In the genomic region with DNA sequence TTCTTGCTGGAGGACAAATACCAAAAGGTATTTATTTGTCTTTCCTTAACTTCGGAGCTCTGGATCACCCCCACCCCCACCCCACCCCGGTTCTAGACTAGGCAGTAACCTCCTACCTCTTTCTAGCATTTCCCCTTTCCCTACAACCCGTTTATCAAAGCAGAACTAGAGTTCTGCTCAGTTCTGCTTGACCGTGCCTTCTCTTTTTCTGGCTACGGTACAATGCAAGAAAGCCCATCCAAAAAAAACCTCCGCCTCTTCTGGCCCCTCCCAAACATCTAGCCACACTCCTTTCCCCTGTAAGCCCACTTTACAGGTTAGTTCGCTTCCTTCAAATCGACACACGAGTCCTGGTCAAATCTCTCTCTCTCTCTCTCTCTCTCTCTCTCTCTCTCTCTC, we compare ENCODE assay signal across 8 mouse cellular contexts. TPM values are rescaled to one million over a fixed set of nuclear protein-coding genes. Genes with fewer than 3 reads are reported as not detected.
A peak's percentile ranks its signal among the peaks of the same experiment; 100 is the strongest.
DNase-seq lines count a peak whose midpoint lies in the region; ATAC-seq and TF ChIP-seq lines count a peak whose summit lies in the region.
"Had no signal": no experiment of that assay in that cellular context is flagged by ENCODE, and none has a peak within 500 bp of the region (broad histone marks: within the 10 kb centered on the region; RNA-seq: fewer than 3 reads in every experiment).

No protein-coding gene starts in this region.

- ATAC-seq in forebrain, embryonic 15.5 days (replicated peaks) = no peak
- no peak for ATAC-seq in liver, embryonic 15.5 days (ENCODE audit: insufficient read depth)
- ATAC-seq in stomach, postnatal 0 days (ENCODE audit: low FRiP score, low TSS enrichment) = no peak

- H3K36me3 ChIP-seq in forebrain, embryonic 15.5 days = peaks cover 80% of the 10 kb centered on the region
- peaks cover 12% of the 10 kb centered on the region for H3K36me3 ChIP-seq in liver, embryonic 15.5 days (replicated peaks)
- H3K36me3 ChIP-seq in stomach, postnatal 0 days (ENCODE audit: control insufficient read depth, insufficient read depth, low read length) = no peaks in the 10 kb centered on the region

- H3K4me3 ChIP-seq in forebrain, embryonic 15.5 days = peak overlapping the region; percentile 29
- peak overlapping the region; percentile 57 for H3K4me3 ChIP-seq in liver, embryonic 15.5 days (replicated peaks)
- H3K4me3 ChIP-seq in stomach, postnatal 0 days (ENCODE audit: low read depth, low read length) = peak overlapping the region; percentile 40

- peaks cover 21% of the 10 kb centered on the region for H3K27me3 ChIP-seq in forebrain, embryonic 15.5 days
- H3K27me3 ChIP-seq in liver, embryonic 15.5 days = peaks cover 61% of the 10 kb centered on the region
- H3K27me3 ChIP-seq in stomach, postnatal 0 days (ENCODE audit: control insufficient read depth, insufficient read depth, low read length) = no peaks in the 10 kb centered on the region

- no peak overlapping the region for H3K27ac ChIP-seq in forebrain, embryonic 15.5 days (replicated peaks)
- peak overlapping the region; percentile 66 for H3K27ac ChIP-seq in liver, embryonic 15.5 days (replicated peaks)
- H3K27ac ChIP-seq in stomach, postnatal 0 days (replicated peaks) = no peak overlapping the region

- no peaks in the 10 kb centered on the region for H3K9me3 ChIP-seq in forebrain, embryonic 15.5 days
- no peaks in the 10 kb centered on the region for H3K9me3 ChIP-seq in liver, embryonic 15.5 days (replicated peaks)
- no peaks in the 10 kb centered on the region for H3K9me3 ChIP-seq in stomach, postnatal 0 days (ENCODE audit: control insufficient read depth, low read length)

- TF ChIP-seq CTCF in stomach, postnatal 0 days (IDR thresholded peaks at IDR 0.05; ENCODE audit: low read depth) = no peak

- H3K9ac ChIP-seq in forebrain, embryonic 15.5 days (replicated peaks) = no peak overlapping the region
- H3K9ac ChIP-seq in liver, embryonic 15.5 days = peak overlapping the region; percentile 57
- H3K9ac ChIP-seq in stomach, postnatal 0 days (ENCODE audit: low read length) = peak overlapping the region; percentile 51

- WGBS in forebrain, embryonic 15.5 days = 19% methylated on average over 9 of the region's 9 CpGs
- WGBS in liver, embryonic 15.5 days (ENCODE audit: insufficient replicate concordance) = 13% methylated on average over 9 of the region's 9 CpGs
- 10% methylated on average over 9 of the region's 9 CpGs for WGBS in stomach, postnatal 0 days

- H3K4me1 ChIP-seq in forebrain, embryonic 15.5 days = peaks cover 17% of the 10 kb centered on the region
- H3K4me1 ChIP-seq in liver, embryonic 15.5 days (replicated peaks) = peaks cover 44% of the 10 kb centered on the region
- 0 out of 2 replicates have a peak, but pooled peaks cover 3% of the 10 kb centered on the region for H3K4me1 ChIP-seq in stomach, postnatal 0 days (replicated peaks; ENCODE audit: control insufficient read depth, insufficient read depth)

- no peak for TF ChIP-seq EP300 in stomach, postnatal 0 days (optimal IDR thresholded peaks at IDR 0.05)

- H3K4me2 ChIP-seq in forebrain, embryonic 15.5 days (replicated peaks) = peak overlapping the region; percentile 45
- H3K4me2 ChIP-seq in liver, embryonic 15.5 days = peak overlapping the region; percentile 96
- peak overlapping the region; percentile 65 for H3K4me2 ChIP-seq in stomach, postnatal 0 days (replicated peaks; ENCODE audit: low read depth)

- DNase-seq in spleen, postnatal 36 days (ENCODE audit: low spot score in 2 of 2) = peak; percentile 60 to 66
- DNase-seq in spleen, postnatal 10 days (ENCODE audit: low spot score in 2 of 2) = no peak
- no peak for DNase-seq in stomach, postnatal 0 days (ENCODE audit: low spot score)
- no peak for DNase-seq in thymus, postnatal 36 days
- no peak for DNase-seq in layer of hippocampus, postnatal 10 days (ENCODE audit: low spot score in 2 of 2)

RNA-seq across cellular contexts. Expression of gene Dnase2a, which starts 5.1 kb away (rescaled TPM):
- 5.6 TPM in 2 replicates for polyA plus RNA-seq in forebrain, embryonic 15.5 days (2015; fragmentation: Nextera tagmentation; extraction: Ambion mirVana)
- 11.4 and 12.7 TPM in 2 replicates for polyA plus RNA-seq in liver, embryonic 15.5 days (2015; fragmentation: Nextera tagmentation; extraction: Ambion mirVana)
- polyA plus RNA-seq in stomach, postnatal 0 days (2015; fragmentation: Nextera tagmentation; extraction: Ambion mirVana) = 15.9 and 17.4 TPM in 2 replicates
- total RNA-seq in layer of hippocampus, postnatal 10 days (2021) = 1 to 10 TPM; 4.2 to 5.2 TPM

RNA-seq across cellular contexts. Expression of gene Klf1, which starts 11.8 kb away (rescaled TPM):
- 0.75 and 0.87 TPM in 2 replicates for polyA plus RNA-seq in forebrain, embryonic 15.5 days (2015; fragmentation: Nextera tagmentation; extraction: Ambion mirVana)
- polyA plus RNA-seq in liver, embryonic 15.5 days (2015; fragmentation: Nextera tagmentation; extraction: Ambion mirVana) = 443 and 534 TPM in 2 replicates
- 0.51 and 0.82 TPM in 2 replicates for polyA plus RNA-seq in stomach, postnatal 0 days (2015; fragmentation: Nextera tagmentation; extraction: Ambion mirVana)
- total RNA-seq in layer of hippocampus, postnatal 10 days (2021) = not detected
- total RNA-seq: left cerebral cortex, postnatal 10 days had no signal

RNA-seq across cellular contexts. Expression of gene Gcdh, which starts 19.8 kb away (rescaled TPM):
- polyA plus RNA-seq in forebrain, embryonic 15.5 days (2015; fragmentation: Nextera tagmentation; extraction: Ambion mirVana) = 36.2 and 37.4 TPM in 2 replicates
- 55.1 and 67.9 TPM in 2 replicates for polyA plus RNA-seq in liver, embryonic 15.5 days (2015; fragmentation: Nextera tagmentation; extraction: Ambion mirVana)
- polyA plus RNA-seq in stomach, postnatal 0 days (2015; fragmentation: Nextera tagmentation; extraction: Ambion mirVana) = 18.5 and 21.1 TPM in 2 replicates
- 10 to 100 TPM; 31.5 to 33.0 TPM for total RNA-seq in layer of hippocampus, postnatal 10 days (2021)

RNA-seq across cellular contexts. Expression of gene Mast1, which starts 23.7 kb away (rescaled TPM):
- 48.3 and 52.5 TPM in 2 replicates for polyA plus RNA-seq in forebrain, embryonic 15.5 days (2015; fragmentation: Nextera tagmentation; extraction: Ambion mirVana)
- polyA plus RNA-seq in liver, embryonic 15.5 days (2015; fragmentation: Nextera tagmentation; extraction: Ambion mirVana) = 0.06 and 0.23 TPM in 2 replicates
- polyA plus RNA-seq in stomach, postnatal 0 days (2015; fragmentation: Nextera tagmentation; extraction: Ambion mirVana) = 0.87 and 1.1 TPM in 2 replicates
- 100 to 1,000 TPM; 162 to 169 TPM for total RNA-seq in layer of hippocampus, postnatal 10 days (2021)

RNA-seq across cellular contexts. Expression of gene Rtbdn, which starts 33.3 kb away (rescaled TPM):
- 2.0 and 2.3 TPM in 2 replicates for polyA plus RNA-seq in forebrain, embryonic 15.5 days (2015; fragmentation: Nextera tagmentation; extraction: Ambion mirVana)
- 0.18 and 0.40 TPM in 2 replicates for polyA plus RNA-seq in liver, embryonic 15.5 days (2015; fragmentation: Nextera tagmentation; extraction: Ambion mirVana)
- 0.05 and 0.13 TPM in 2 replicates for polyA plus RNA-seq in stomach, postnatal 0 days (2015; fragmentation: Nextera tagmentation; extraction: Ambion mirVana)
- 1 to 10 TPM; 3.1 to 3.6 TPM for total RNA-seq in layer of hippocampus, postnatal 10 days (2021)

Comparison
In these comparisons a context has a peak if more than half of its experiments do, and no peak if none do; other contexts are left out.
1. DNase-seq: peak in spleen, postnatal 36 days (2 of 2); none in spleen, postnatal 10 days (0 of 2), stomach, postnatal 0 days (single experiment), thymus, postnatal 36 days (0 of 2) and layer of hippocampus, postnatal 10 days (0 of 2).
2. H3K4me2 ChIP-seq: peak in every context shown above with its lines; median percentile 96 in liver, embryonic 15.5 days; 65 in stomach, postnatal 0 days; 45 in forebrain, embryonic 15.5 days.
3. RNA of gene Klf1, which starts 11.8 kb away (polyA plus RNA-seq): 443 to 534 TPM in liver, embryonic 15.5 days; 0.75 to 0.87 TPM in forebrain, embryonic 15.5 days and 0.51 to 0.82 TPM in stomach, postnatal 0 days; every median in the first group is over 100 times any median in the second.
4. Peak in every context shown above with its lines, with median percentiles within 50 percentile points of each other: H3K4me3 ChIP-seq.